Mouse (Mus musculus): ENCODE data around the gene 2900092C05Rik.

The 2900092C05Rik gene

DNA sequence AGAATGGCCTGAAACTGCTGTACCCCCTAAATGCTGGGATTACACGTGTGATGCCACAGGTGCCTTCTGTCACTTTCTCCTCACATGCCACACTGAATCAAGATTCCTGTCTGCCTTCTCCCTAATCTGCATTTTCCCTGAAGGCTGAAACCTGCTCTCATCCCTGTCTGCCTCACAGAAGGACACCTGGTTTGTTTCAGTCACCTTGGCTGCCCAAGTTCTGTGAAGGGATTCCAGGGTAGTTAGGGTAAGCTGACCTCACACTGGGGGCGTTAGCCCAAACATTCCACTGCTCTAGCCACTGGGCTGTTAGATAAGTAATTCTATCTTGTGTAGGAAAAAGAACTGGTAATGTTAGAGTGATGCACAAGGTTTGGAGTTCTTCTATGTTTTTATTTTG, at the start of gene 2900092C05Rik:
2900092C05Rik (plus strand) TSS at position 301 of the 400 bp plus-strand sequence.
- DNase-seq: no peak

DNA sequence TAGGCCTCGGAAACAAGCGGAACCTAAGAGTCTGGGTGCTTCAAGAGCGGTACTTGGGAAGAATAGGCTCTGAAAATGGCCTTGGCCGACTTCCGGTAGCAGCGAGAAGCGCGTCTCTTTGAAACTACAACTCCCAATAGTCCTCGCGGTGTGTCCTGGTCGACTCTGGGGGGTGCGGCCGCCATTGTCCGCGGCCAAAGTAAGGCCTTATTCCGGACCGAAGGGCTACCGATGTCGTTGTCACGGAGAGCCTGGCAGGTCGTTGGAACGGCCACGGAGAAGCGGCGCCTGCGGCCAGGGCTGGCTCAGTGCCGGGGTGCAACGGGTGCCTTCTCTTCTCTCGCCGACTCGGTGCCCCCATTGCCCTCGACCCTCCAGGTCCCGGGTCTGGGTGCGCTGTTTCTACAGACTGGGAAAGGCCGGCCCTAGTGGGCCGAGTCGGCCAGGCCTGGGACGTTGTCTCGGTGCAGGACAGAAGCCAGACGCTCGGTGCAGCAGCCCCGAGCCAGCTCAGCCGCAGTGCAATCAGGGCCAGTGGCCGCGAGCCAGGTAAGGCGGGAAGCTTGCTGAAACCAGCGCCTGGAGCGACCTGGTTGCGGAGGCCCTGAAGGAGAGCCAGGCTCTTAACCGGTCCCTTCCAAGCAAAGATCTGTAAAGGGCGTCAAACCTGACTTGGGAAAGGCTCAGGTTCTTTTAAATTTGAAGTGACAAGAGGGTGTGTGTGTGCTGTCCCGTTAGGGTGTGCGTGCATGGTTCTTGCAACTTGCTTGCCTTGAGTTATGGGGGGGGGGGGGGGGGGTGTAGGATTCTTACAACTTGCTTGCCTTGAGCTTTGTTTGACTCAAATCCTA, 33.9 kb upstream of the 2900092C05Rik start, which contains the start of gene Zfp606:
Zfp606 (plus strand) TSS at position 136 of the 851 bp plus-strand sequence.
- peak; percentile 91 for DNase-seq

DNA sequence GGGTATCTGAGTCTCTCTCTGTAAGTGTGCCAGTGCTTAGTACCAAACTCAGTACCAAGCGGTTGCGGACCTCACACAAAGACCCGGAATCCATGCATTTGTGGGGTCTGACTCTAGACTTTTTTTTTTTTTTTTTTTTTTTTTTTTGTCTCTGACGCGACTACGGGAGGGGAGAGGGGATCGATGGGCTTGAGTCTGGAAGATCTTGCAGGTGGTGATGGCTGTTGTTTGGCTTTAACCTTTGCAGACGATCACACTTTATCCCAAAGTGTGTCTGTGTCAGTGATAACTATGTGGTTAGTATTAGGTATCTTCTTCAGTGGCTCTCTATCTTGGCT, 33.3 kb upstream of the 2900092C05Rik start:
- DNase-seq: no peak

DNA sequence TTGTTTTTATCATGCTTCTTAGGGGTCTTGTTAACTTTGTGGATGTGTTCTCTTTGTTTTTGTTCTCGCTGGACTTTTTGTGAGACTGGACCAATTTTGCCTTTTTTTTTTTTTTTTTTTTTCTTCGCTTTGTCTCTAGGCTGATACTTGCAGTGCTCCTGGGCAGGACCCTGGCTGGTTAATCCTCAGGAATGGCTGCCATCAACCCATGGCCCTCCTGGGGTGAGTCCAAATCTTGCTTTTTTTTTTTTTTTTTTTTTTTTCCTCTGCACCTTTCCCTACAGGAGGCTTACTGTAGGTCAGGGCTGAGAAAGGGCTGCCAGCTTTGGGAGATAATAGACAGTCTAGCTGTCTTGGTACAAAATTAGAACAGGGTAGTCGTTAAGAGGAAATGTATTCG, 32.8 kb upstream of the 2900092C05Rik start:
- DNase-seq: no peak

DNA sequence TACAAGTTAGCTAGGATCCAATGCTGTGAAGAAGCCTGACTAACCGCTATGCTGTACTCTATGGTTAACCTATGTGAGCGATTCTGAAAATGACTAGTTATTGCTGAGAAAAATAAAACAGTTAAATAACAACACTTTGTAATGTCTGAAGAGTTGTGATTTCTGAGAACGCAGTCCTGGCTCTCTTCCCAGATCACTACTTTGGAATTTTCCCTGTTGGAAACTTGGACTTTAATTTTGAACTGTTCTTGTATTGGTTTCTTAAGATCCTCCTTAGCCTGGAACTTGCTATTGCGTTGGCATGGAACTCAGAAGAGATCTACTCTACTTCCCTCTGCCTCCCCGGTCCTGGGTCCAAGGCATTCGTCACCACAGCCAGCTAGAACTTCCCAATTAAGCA, 28.5 kb upstream of the 2900092C05Rik start:
- DNase-seq: no peak

DNA sequence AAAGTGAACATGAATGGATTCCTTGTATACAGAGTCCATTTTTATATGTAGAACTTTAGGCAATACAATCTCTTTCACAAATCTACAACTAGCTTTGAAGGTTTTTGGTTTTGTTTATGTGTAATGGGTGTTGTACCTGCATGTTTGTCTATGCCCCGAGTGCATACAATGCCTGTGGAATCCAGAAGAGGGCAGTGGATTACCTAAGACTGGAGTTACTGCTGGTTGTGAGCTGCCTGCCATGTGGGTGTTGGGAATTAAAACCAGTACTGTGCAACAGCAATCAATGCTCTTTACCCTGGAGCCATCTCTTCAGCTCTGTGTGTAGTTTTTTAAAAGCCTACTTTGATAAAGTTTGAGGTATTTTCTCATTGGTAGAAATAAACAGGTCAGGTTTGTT, 26.4 kb upstream of the 2900092C05Rik start:
- no peak for DNase-seq

DNA sequence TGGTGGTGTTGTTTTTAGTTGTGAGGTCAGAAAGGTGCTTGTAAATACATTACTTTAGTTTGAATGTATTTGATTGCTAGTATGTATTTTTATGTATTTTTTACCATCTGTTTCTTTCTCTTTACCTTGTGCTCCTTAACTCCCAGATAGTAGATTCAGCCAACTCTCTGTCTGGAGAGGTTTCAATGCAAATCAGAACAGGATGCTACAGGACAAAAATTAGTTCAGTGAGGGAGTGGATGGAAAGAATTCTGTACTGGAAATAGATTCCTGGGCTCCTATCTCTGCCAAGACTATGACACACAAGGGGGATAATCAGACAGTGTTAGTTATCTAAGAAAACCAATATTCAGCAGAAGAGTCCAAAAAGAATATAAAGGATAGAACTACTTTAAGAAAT, 25.6 kb upstream of the 2900092C05Rik start:
- DNase-seq: no peak

DNA sequence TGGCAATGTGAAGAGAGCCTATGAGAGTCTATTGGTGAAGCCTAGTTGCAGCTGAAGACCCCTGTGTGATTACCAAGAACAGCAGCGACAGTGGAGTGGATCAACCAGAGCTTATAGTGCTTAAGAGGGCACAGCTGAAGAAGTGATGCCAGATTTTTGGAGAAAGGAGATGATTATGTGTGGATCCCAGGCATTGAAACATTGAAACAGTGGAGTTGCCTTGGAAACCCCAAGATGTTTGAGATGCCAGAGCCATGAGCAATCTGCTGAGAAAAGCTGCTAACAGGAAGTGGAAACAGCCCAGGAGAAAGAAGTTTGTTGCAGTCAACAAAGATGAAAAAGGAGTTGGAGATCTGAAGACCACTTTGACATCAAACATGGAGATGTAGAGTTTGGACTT, 1.4 kb upstream of the 2900092C05Rik start:
- DNase-seq: no peak
